Mouse (Mus musculus): Measurements from ENCODE around the gene Fam160a1.

The Fam160a1 gene

GRCm38 (mm10) chr3:85827815-85828214 is 10.7 kb upstream of the Fam160a1 start:
- intact Hi-C loops (cut with DNase I) = no loop called here

DNA sequence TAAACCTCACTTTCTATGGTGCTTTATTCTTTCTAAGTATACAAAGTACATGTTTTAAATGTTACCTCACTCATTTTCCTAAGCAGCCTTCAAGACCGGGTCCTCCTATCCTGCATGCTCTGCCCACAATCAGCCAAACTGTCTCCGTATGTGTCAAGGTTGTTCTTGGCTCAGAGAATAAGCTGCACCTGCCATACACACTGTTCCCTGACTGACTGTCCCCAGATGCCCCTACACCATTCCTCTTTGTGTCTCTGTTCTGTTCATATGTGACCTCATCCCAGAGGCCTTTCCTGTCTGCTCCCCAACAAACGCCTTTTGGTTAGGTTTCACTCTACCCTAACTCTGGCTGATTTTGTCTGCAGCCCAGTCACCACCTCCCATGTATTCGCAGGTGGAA is 10.2 kb upstream of the Fam160a1 start:
- intact Hi-C loops (cut with DNase I) = no loop called here

DNA sequence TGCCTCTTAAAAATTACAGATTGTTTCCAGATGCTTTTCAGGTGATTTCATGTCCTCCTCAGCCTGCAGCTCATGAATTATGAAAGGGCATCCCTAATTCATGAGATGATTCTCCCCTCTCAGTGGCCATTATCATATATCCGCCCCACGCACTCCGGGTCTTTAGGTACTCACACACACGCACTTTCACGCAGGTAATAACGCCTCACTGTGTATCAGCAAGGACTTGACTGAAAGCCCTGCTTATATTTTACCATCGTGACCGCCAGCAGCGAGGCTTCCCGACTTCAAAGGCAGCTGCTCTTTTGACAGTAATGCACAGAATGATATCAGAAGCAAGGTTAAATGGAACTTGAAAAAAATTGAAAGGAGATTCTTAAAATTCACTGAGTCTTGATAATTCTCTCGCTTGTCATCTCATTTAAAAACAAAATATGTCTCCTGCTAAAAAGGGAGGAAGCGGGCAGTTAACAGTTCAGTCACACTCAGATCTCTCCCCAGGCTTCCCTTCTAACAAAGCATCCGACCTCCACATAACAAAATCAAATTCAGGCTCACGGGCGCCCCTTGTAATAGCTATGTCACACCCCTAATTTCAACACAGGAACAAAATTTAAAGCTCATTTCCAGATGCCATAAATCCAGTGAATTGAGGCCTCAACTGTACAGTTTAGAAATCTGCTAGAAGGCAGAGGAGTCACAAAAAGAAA is 3.9 kb upstream of the Fam160a1 start:
- intact Hi-C loops (cut with DNase I) = no loop called here

GRCm38 (mm10) chr3:85819319-85819718 is 2.2 kb upstream of the Fam160a1 start:
- intact Hi-C loops (cut with DNase I) = no loop called here

- intact Hi-C loops (cut with DNase I) = no loop called here
These were observed 2.9 kb downstream of the Fam160a1 start for GRCm38 (mm10) chr3:85814241-85814640.

DNA sequence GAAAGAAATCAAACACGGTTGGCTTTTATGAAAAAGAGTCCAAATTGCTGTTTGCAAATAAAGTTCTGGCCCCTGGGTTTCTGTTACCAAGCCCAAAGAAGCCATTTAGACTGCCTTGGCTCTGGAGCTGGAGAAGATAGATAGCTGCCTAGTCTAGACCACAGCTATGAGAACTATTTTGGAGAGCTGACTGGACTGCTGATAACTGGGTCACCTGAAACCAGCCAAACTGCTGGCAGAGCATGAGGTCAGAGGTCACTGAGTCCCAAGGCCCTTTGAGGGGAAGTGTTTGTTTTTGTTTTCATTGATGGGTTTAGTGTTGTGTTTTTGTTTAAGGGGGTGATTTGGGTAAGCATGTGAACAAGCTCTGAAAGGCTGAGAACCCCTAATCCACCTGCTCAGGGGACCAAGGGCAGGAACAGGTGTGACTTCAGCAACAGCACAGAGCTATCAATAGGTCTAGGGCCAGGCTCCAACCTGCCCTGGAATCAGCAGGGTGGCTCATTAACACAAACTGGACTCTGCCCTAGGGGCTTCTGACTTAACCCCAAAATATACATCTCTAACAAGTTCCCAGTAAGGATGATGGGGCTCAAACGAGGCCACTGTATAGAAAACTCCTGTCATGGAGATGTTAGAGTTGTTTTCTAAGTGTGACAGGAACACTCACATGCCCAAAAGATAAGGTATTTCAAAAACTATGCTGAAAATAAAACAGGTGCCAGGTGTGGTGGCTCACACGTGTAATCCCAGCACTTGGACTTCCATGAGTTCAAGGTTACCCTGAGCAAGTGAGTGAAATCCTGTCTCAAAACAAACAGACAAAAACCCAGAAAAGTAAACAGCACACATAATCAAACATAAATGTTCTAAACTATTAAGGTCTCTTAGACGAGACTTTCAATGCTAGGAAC is 3.7 kb downstream of the Fam160a1 start:
- intact Hi-C loops (cut with DNase I) = no loop called here

GRCm38 (mm10) chr3:85812010-85812409 is 5.1 kb downstream of the Fam160a1 start:
- intact Hi-C loops (cut with DNase I) = no loop called here

DNA sequence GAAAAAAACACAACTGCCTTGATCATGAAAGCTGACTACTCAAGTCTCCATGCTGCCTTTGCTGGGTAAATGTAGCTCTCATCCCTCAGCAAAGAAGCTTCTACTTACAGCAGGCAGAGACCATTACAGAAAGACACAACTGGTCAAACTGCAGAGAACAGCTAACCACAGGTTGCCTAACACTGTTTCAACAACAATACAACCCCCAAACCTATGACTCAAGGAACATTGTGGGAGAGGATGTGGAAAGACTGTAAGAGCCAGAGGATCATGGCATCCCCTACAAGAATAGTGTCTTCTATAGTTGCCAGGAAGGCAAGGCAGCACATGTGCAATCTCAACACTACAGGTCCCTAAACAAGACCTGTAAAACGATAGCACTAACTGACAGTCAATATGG is 23.9 kb downstream of the Fam160a1 start:
- intact Hi-C loops (cut with DNase I) = no loop called here

DNA sequence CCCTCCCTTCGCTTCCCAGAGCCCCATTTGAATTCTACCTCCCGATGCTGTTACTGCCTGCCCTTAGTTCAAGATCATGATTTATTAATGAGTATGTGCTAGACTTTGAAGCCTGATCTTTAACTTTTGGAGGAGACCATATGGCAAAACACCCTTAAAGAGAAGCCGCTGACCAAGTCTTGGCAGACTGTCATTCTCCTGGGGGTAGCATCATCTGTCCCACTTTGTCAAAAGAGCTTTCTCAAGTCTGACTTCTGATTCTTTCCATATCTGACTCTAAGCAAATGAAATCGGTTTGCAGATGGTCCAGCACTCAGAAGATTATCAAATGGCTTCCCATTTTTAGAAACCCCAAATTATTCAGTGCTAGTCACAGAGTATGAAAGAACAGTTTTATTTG is 27.3 kb downstream of the Fam160a1 start:
- intact Hi-C loops (cut with DNase I) = no loop called here

DNA sequence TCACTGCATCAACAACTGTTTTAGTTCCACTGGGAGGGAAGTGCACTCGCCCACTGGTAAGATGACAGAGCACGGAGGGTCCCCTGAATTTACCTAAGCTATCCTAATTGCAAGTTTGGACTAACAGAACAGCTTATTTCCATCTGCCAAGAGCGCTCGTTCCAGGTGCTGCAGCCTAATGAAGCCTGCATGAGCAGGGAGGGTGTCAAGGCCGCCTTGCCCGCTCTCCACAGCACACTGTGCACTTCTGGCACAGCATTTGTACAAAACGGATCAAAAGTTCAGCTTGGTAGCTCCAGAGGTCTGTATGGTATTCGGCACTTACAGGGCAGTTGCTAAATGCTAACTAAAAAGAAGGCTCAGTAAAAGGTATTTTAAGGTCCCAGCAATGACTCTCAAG is 30.6 kb downstream of the Fam160a1 start:
- intact Hi-C loops (cut with DNase I) = no loop called here

DNA sequence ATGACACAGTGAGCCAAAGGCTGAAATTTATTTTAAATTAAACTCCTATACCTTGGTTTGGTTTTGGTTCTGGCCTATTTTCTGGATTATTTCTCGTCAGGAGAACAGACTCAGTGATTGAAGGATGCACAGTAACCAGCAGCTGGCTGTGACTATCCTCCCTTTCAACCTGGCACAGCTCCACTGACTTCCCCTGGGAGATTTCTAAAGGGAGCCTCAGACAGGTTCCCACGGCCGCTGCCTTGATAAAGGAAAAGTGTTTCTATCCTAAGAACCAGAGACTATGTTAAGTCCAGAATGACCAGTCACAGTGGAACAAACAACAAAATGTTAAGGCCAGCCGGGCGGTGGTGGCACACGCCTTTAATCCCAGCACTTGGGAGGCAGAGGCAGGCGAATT is 36.2 kb downstream of the Fam160a1 start:
- intact Hi-C loops (cut with DNase I) = no loop called here

GRCm38 (mm10) chr3:85780332-85780731 is 36.8 kb downstream of the Fam160a1 start:
- intact Hi-C loops (cut with DNase I) = no loop called here

DNA sequence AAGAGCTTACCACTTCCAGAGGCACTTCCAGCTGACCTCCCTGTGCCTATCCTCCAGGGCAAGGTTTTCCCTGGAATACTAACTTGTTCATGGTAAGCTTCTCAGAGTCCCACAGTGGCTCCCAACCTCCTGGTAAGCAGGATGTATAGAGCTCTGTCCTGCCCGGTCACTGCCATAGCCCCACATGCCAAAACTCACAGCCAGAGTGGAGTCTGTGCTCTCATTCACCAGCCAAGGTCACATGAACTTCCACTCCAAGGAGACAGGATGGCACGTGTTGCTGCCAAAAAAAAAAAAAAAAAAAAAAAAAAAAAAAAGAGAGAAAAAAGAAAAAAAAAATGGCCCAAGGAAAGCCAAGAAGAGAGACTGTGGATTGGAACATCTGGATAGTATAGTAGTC is 39.2 kb downstream of the Fam160a1 start:
- intact Hi-C loops (cut with DNase I) = no loop called here

DNA sequence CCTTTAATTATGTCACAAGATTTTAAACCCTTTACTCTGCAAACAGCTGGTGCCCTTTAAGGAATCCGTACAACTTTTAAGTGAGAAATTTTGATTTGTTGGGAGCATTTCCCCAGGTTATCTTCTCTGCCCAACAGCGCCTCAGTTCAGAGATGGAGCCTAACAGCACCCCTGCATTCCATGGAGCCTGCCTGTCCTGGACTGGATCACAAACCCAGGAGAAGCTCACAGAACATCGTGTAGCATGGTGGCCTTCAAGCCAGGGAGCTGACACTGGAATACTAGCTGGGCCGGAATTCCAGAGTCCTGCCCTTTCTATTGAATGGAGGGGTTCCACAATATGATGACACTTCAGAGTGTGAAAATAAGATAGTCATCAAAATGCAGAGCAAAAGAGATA is 39.7 kb downstream of the Fam160a1 start:
- intact Hi-C loops (cut with DNase I) = no loop called here

- intact Hi-C loops (cut with DNase I) = no loop called here
These were observed 40.4 kb downstream of the Fam160a1 start for GRCm38 (mm10) chr3:85776707-85777106.

DNA sequence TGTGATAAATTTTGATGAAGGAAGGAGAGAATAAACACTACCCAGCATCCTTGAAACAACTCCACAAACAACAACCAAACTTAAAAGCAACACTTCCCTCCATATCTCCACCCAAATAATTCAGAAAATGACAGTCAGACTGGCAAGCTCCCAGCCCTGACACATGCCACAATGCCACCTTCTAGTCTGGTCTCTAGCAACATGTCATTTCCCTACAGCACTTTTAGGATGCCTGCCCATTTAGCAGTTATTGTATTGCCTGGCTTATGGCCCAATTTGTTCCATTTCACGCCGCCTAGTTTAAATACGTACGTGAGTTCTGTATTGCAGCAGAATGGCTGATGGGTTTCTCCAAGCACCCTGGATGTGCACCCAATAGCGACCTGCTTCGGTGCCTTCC is 41.0 kb downstream of the Fam160a1 start:
- intact Hi-C loops (cut with DNase I) = no loop called here

- intact Hi-C loops (cut with DNase I) = no loop called here
These were observed 43.2 kb downstream of the Fam160a1 start for GRCm38 (mm10) chr3:85773886-85774285.

- intact Hi-C loops (cut with DNase I) = no loop called here
These were observed 43.7 kb downstream of the Fam160a1 start for GRCm38 (mm10) chr3:85773425-85773824.

DNA sequence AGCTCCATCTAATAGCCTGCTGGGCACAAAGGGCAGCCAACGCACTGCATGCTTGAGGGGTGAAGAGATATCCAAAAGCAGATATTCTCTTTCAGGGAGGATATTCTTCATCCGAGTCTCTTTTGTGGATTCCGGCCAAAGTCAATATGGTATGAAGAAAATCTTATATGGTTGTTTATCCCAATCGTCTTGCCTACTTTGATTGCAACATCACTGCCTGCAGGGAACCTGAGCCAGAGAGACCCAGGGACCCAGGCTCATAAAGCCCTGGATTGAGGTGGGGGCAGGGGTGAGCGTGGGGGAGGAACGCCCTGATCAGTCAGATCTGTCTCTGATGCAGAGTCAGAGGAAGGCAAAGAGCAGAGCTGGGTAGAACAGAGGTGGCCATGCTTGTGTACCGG is 52.2 kb downstream of the Fam160a1 start:
- intact Hi-C loops (cut with DNase I) = no loop called here

GRCm38 (mm10) chr3:85764008-85764834 is 52.9 kb downstream of the Fam160a1 start:
- intact Hi-C loops (cut with DNase I) = no loop called here

GRCm38 (mm10) chr3:85757944-85758343 is 59.1 kb downstream of the Fam160a1 start:
- intact Hi-C loops (cut with DNase I) = no loop called here

DNA sequence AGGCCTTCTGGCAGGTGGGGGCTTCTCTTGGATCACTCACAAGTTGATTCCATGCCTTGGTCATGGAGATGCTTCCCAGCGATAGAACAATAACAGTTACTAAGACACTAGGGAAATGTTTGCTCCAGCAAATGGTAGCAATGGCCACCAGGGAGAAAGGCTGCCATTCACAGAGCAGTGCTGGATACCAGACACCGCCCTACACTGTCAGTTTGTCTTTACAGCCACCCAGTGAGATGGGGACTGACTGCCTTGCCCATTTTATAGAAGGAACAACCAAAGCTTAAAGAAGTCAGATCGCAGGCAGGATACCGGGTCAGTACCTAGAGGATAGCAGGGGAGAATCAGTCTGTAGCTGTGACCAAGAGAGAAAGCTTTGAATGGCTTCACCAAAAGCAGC is 59.7 kb downstream of the Fam160a1 start:
- intact Hi-C loops (cut with DNase I) = no loop called here

Measured in adrenal gland (tissue).